Mouse (Mus musculus) forebrain, embryonic 10.5 days (tissue): ENCODE measurements around the gene Kcnc4. TPM values are rescaled to one million over a fixed set of nuclear protein-coding genes. Genes with fewer than 3 reads are reported as not detected.
A peak's percentile ranks its signal among the peaks of the same experiment; 100 is the strongest.

Experiments
- DNase-seq: peaks from one replicate; pipeline ENCODE4 v3.0.0-alpha.2; 2017; ENCODE audit warnings: low spot score; ENCODE audit errors: extremely low spot score
- H3K27ac ChIP-seq: fragments of 300-500 bp; sonication (generic); 2 replicates; pipeline ENCODE4 v1.5.1; 2016; ENCODE audit warnings: mild to moderate bottlenecking
- H3K27me3 ChIP-seq: fragments of 300-500 bp; sonication (generic); 2 replicates; pipeline ENCODE4 v1.6.1; 2016; ENCODE audit warnings: mild to moderate bottlenecking; ENCODE audit not compliant: poor library complexity, severe bottlenecking
- H3K36me3 ChIP-seq: fragments of 300-500 bp; sonication (generic); replicated peaks from 2 replicates; pipeline ENCODE4 v1.6.1; 2016; ENCODE audit warnings: mild to moderate bottlenecking, moderate library complexity
- H3K4me1 ChIP-seq: fragments of 300-500 bp; sonication (generic); 2 replicates; pipeline ENCODE4 v1.6.1; 2016
- H3K4me3 ChIP-seq: fragments of 300-500 bp; sonication (generic); 2 replicates; pipeline ENCODE4 v1.5.1; 2016; ENCODE audit warnings: mild to moderate bottlenecking, moderate library complexity
- H3K9me3 ChIP-seq: fragments of 300-500 bp; sonication (generic); 2 replicates; pipeline ENCODE4 v1.6.1; 2016; ENCODE audit warnings: mild to moderate bottlenecking, moderate library complexity
- WGBS: fragments of 180-500 bp; shearing (Covaris S2); methylation state at CpG from one replicate; pipeline ENCODE4 v1.1.7; 2016; 5-methylcytosine and 5-hydroxymethylcytosine counted together
- polyA plus RNA-seq: library from polyadenylated mRNA; unstranded; fragments of >200 nt; fragmentation: Nextera tagmentation; extraction: Ambion mirVana; gene quantifications from 2 replicates; pipeline ENCODE4 v1.2.1, GENCODE M21; 2016

The Kcnc4 gene
- polyA plus RNA-seq = not detected in 2 replicates

DNA sequence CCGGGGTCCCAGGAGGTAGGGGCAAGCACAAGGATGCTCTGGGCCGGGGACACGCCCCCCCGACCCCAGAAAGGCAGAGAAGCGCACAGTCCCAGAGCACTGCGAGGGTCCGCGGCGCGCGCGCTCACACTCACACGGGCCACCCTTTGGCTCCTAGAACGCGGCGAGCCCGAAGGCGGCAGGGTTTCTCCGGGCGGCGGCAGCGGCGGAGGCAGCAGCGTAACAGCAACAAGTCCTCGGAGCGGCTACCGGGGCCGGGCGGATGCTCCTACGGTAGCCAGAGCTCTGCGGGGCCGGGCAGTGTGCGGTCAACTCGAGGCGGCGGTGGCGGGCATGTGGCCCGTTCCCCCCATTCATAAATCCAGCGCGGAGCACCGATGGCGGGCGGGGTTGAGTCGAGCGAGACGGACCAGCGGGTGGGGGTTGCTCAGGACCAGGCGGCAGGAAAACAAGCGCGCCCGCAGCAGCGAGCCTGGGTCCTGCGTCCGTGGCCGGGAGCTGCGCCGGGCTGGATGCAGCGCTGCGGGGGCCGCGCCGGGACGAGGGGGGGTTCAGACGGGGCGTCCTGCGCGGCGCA lies at the start of gene Kcnc4:
Gene Kcnc4 (minus strand): TSS at position 357 of the 577 bp plus-strand sequence.
- Histone ChIP-seq H3K36me3 (no peaks in the 10 kb centered on the region), H3K9me3 (no peaks in the 10 kb centered on the region), H3K4me1 (peaks cover 32% of the 10 kb centered on the region), H3K27ac (peak within 1 kb of the TSS; percentile 20; the same call in 1 of the 2 replicates), H3K27me3 (peaks cover 96% of the 10 kb centered on the region), H3K4me3 (peak within 1 kb of the TSS; percentile 71)
- under 1% methylated on average over 68 of the region's 68 CpGs for WGBS
- peak; percentile 53 for DNase-seq

DNA sequence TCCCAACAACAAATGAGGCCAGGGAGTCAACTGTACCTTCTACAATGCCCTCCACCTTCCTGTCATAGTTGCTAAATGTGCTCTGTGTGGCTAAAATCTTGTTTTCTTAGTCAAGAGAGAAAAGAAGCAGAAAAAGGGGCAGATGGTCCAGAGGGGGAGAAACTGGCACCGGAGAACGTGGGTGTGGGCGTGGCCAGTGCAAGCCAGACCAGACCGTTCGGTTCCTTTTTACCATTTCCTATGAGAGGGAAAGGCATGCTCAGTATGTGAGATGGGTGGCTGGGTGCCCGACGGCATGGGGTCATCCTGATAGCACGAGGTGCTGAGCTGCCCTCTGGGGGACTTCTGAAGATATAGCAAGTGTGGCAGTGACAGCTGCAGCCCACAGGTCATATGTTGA lies 49.3 kb upstream of the Kcnc4 start:
- H3K36me3 ChIP-seq = no peaks in the 10 kb centered on the region
- WGBS = 86% methylated on average over 8 of the region's 8 CpGs
- peaks cover 5% of the 10 kb centered on the region; the same call in 1 of the 2 replicates for H3K27me3 ChIP-seq
- peaks cover 47% of the 10 kb centered on the region for H3K4me1 ChIP-seq
- no peak for DNase-seq
- no peaks in the 10 kb centered on the region for H3K9me3 ChIP-seq
- H3K4me3 ChIP-seq = no peak overlapping the region
- no peak overlapping the region for H3K27ac ChIP-seq

DNA sequence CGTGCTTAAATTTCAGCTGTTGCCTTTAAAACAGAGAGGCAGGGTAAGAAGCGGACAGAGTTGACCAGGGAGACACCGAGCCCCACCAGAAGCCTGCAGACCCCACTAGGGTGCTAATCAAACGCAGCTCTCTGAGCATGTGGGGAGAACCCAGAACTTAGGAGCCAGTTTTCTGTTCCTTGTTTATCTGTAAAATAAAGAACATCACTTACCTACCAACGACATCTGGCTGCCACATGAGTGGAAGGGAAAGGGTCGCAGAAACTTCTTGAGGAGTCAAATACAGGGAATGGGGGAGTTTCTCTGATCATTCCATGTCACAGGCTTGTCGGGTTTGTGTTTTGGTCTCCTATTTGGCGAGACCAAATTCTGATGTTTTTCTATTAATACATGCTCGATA lies 48.6 kb upstream of the Kcnc4 start:
- H3K9me3 ChIP-seq = no peaks in the 10 kb centered on the region
- peaks cover 45% of the 10 kb centered on the region for H3K4me1 ChIP-seq
- H3K27ac ChIP-seq = no peak overlapping the region
- H3K36me3 ChIP-seq = no peaks in the 10 kb centered on the region
- no peak for DNase-seq
- H3K27me3 ChIP-seq = no peaks in the 10 kb centered on the region
- WGBS = 73% methylated on average over 9 of the region's 9 CpGs
- H3K4me3 ChIP-seq = no peak overlapping the region

DNA sequence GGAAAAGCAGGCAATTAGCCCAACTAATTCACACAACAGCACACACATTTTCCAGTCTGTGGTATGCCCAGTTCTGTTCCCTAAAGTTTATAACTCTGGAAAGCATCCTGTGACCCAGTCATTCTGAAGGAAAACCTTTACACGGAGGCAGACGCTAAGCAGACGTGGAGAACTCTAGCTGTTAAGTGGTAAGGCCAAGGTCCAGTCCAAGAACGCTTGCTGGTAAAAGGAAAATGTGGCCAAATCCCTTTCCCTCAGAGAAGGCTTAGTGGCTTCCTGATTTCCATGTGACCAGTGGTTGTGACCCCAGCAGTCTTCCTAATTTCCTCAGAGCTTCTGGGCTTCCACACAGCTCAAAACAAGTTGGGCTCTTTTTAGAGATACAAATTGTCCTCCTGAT lies 47.2 kb upstream of the Kcnc4 start:
- H3K27me3 ChIP-seq = no peaks in the 10 kb centered on the region
- H3K27ac ChIP-seq = peak overlapping the region; percentile 84
- WGBS = 64% methylated on average over 4 of the region's 4 CpGs
- H3K4me1 ChIP-seq = peaks cover 55% of the 10 kb centered on the region
- H3K36me3 ChIP-seq = no peaks in the 10 kb centered on the region
- H3K9me3 ChIP-seq = no peaks in the 10 kb centered on the region
- DNase-seq = no peak
- H3K4me3 ChIP-seq = no peak overlapping the region

DNA sequence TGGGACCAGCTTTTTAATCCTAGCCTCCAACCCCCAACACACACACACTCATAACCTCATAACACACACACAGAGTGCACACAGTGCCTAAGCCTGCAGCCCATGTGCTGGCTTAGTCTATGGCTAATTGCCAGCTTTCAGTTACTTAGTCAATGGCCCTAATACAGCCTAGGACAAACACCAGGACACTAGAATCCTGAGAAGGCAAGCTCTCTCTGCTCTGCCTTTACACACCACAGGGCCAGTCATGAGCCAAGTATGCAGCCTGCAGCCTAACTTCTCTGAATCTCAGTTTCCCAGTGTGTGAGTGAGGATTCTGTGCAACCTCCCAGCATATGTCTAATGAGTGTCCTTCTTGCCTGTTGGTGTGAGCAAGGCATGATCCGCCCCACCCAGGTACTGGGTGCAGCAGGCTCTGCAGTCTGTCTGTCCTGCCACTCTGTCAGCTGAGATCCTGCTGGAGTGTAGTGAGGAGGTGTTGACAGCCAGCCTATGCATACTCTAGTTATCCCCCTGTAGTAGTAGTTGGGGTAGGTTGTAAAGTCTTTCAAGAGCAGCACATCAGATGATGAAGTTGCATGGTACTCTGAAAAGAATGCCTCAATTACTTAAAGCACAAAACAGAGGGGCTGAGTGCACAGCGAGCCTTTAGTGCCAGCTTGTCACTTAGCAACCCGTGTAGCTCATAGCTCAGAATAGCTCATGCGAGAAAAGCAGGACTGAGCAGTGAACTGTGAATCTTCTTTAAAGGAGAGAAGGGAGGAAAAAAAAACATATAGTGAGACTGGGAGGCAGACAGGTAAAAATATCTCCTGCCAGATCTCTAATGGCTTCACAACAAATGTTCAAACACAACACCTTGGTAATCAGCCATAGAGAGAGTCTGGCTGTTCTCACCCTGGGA lies 46.4 kb upstream of the Kcnc4 start:
- peaks cover under 1% of the 10 kb centered on the region for H3K36me3 ChIP-seq
- 39% methylated on average over 4 of the region's 4 CpGs for WGBS
- H3K27ac ChIP-seq = peak overlapping the region; percentile 84
- no peaks in the 10 kb centered on the region for H3K27me3 ChIP-seq
- H3K9me3 ChIP-seq = peaks cover 2% of the 10 kb centered on the region
- peak overlapping the region; percentile 21; the same call in 1 of the 2 replicates for H3K4me3 ChIP-seq
- peaks cover 56% of the 10 kb centered on the region for H3K4me1 ChIP-seq
- DNase-seq = peak; percentile 26

DNA sequence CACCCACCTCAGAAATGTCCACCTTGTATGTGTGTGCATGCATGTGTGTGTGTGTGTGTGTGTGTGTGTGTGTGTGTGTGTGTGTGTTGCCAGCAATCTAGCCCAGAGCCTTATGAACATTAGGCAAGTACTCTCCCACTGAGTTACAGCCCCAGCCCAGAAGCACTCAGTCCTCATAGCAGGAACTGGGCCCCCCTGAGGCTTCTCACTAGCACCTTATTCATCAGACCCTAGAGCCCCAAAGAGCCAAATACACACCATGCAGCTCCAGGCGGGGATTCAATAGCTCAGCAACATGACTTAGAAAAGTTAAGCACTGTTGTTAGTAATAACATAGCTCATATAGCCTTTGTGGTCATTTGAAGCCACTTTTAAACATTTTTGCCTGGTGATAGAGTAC lies 45.2 kb upstream of the Kcnc4 start:
- WGBS = 71% methylated on average over 1 of the region's 1 CpGs

DNA sequence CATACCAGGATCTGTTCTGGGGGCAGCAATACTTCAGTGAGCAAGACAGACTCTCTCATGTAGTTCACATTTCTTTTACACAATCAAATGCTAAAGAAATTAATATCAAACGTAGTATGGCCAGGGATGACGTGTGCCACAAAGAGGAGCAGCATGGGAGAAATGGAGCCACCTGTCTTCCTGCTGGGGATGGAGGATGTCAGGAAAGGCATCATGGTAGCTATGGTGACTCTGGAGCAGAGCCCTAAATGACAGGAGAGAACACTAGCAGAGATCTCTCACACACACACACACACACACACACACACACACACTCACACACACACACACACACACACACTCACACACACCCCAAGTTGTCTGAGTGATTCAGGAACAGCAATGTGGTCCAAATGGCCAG lies 44.4 kb upstream of the Kcnc4 start:
- 88% methylated on average over 2 of the region's 2 CpGs for WGBS
- no peak overlapping the region for H3K4me3 ChIP-seq
- H3K4me1 ChIP-seq = peaks cover 42% of the 10 kb centered on the region
- DNase-seq = no peak
- peaks cover 19% of the 10 kb centered on the region for H3K36me3 ChIP-seq
- no peaks in the 10 kb centered on the region for H3K27me3 ChIP-seq
- H3K9me3 ChIP-seq = peaks cover 12% of the 10 kb centered on the region
- H3K27ac ChIP-seq = no peak overlapping the region

More for the DNA sequence above, 45.2 kb upstream of the Kcnc4 start:
- peaks cover 12% of the 10 kb centered on the region for H3K36me3 ChIP-seq
- peaks cover 12% of the 10 kb centered on the region for H3K9me3 ChIP-seq
- peaks cover 45% of the 10 kb centered on the region for H3K4me1 ChIP-seq
- peak overlapping the region; percentile 84; the same call in 1 of the 2 replicates for H3K27ac ChIP-seq
- no peak overlapping the region for H3K4me3 ChIP-seq
- no peak for DNase-seq
- no peaks in the 10 kb centered on the region for H3K27me3 ChIP-seq

DNA sequence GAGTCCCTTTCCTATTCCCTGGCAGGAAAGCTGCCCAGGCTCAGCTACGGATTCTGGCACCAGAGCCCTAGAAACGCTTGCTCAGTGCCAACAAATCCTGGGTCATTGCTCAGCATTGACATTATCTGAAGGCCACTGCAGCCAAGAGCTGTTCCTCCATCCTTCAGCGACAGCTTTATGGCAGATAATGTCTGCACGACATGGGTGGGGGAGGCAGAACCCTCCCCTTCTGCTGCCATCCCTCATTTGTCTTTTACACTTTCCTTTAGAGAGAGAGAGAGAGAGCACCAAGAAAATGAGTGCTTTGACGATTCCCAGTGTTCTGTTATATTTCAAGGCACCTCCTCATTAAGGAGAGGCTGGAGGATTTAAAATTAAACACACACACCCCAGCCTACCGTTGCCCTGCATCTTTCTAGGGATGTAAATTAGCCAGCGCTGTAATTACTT lies 42.4 kb upstream of the Kcnc4 start:
- no peaks in the 10 kb centered on the region for H3K27me3 ChIP-seq
- 82% methylated on average over 7 of the region's 7 CpGs for WGBS
- H3K36me3 ChIP-seq = peaks cover 19% of the 10 kb centered on the region
- H3K4me3 ChIP-seq = no peak overlapping the region
- H3K9me3 ChIP-seq = peaks cover 12% of the 10 kb centered on the region
- DNase-seq = no peak
- H3K4me1 ChIP-seq = peaks cover 40% of the 10 kb centered on the region
- no peak overlapping the region; the same call in 1 of the 2 replicates for H3K27ac ChIP-seq

DNA sequence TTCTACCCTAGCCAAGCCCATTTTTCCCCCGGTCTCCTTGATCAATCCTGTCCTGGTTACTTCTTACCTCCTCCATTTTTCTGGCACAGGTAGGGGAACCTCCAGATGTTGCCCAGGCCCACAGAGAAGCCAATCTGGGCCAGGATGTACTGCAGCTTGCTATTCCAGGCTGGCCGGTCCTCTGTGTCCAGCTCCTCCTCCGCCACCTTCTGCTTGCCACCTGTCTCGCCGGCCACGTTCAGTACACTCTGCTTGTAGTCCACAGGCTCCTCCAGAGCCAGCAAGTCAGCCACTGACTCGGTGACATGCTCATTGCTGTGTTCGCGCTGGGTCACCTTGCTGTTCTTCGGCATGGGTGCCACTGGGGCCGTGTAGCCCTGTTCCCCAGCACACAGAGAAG lies 40.9 kb upstream of the Kcnc4 start:
- H3K9me3 ChIP-seq = peaks cover 12% of the 10 kb centered on the region
- no peaks in the 10 kb centered on the region for H3K27me3 ChIP-seq
- no peak overlapping the region for H3K4me3 ChIP-seq
- H3K27ac ChIP-seq = no peak overlapping the region
- peaks cover 19% of the 10 kb centered on the region for H3K36me3 ChIP-seq
- 96% methylated on average over 11 of the region's 11 CpGs for WGBS
- DNase-seq = no peak
- H3K4me1 ChIP-seq = peaks cover 34% of the 10 kb centered on the region

DNA sequence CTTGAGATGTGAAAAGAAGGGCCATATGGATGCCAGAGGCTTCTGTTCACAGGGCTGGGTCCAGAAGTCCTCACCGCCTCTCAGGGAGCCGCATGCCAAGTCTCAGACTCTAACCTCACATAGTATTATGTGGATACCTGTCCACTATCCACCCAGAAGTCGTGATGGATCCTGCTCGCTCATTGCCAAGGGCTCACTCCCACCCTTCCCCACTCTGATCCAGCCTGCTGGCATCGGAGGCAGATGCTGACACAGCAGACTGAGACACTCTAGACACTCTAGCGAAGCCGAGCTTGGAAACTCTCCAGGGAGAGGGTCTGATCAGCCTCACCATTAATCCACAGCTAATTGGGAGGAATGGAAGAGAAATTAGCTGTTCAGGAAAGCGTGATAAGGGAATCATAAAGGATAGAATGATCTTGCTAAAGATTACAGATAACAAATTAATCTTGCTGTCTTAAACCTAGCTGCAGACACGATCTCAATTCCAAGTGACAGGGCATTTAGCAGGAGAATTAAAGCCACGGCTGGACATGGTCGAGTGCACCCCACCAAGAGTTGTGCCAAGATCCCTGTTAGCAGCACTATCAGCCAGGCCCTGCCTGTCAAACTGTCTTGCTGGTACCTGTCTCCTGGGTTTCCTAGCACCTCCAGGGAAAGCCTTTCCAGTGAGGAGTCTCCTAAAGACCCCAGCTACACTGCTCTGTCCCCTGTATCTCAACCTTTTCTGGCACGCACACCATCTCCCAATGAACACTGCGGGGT lies 36.9 kb upstream of the Kcnc4 start:
- no peak for DNase-seq
- peaks cover 9% of the 10 kb centered on the region; the same call in 1 of the 2 replicates for H3K4me1 ChIP-seq
- H3K4me3 ChIP-seq = no peak overlapping the region
- no peaks in the 10 kb centered on the region for H3K27me3 ChIP-seq
- whole genome bisulfite sequencing = 78% methylated on average over 13 of the region's 13 CpGs
- H3K36me3 ChIP-seq = peaks cover 19% of the 10 kb centered on the region
- H3K9me3 ChIP-seq = peaks cover 12% of the 10 kb centered on the region
- no peak overlapping the region for H3K27ac ChIP-seq

DNA sequence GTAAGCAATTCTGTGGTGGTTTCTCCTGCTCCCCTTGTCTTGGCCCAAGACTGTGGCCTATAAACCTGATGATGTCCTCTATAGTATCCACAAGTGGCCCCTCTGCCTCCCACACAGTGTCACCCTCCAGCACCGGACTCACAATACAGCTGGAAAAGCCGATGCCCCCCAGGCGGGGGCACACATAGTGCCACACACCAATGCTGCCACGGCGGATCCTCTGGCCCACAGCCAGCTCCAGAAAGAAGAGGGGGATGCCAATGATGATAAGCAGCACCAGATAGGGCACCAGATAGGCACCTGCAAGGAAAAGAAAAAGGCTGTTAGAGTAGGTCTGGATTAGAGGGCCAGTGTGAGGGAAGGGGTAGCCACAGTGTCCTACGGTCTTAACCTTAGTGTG lies 36.2 kb upstream of the Kcnc4 start:
- H3K4me3 ChIP-seq = no peak overlapping the region
- H3K9me3 ChIP-seq = peaks cover 8% of the 10 kb centered on the region
- H3K27ac ChIP-seq = no peak overlapping the region
- no peak for DNase-seq
- peaks cover 9% of the 10 kb centered on the region; the same call in 1 of the 2 replicates for H3K4me1 ChIP-seq
- WGBS = 94% methylated on average over 6 of the region's 6 CpGs
- peaks cover 17% of the 10 kb centered on the region for H3K36me3 ChIP-seq
- H3K27me3 ChIP-seq = no peaks in the 10 kb centered on the region

DNA sequence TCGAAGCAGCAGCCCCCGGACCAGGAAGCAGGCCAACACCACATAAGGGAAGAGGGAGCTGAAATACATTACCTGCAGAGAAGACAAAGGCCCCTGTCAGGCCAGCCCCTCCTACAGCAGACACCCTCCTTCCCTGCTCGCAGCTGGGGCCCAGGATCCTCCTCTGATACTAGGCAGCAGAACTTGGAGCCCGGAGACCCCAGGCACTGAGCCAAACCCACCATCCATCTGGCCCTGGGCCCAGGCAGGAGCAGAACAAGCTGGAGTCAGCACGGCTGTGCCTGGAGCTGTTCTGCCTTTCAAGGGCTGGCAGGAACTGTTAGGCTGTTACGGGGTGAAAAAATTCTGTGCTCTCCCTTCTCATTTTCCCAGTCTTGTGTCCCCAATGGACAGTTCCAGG lies 32.1 kb upstream of the Kcnc4 start:
- no peak overlapping the region; the same call in 1 of the 2 replicates for H3K27ac ChIP-seq
- H3K4me3 ChIP-seq = no peak overlapping the region
- no peak for DNase-seq
- 74% methylated on average over 6 of the region's 6 CpGs for WGBS
- no peaks in the 10 kb centered on the region for H3K9me3 ChIP-seq
- H3K4me1 ChIP-seq = peaks cover 5% of the 10 kb centered on the region; the same call in 1 of the 2 replicates
- H3K36me3 ChIP-seq = no peaks in the 10 kb centered on the region
- no peaks in the 10 kb centered on the region for H3K27me3 ChIP-seq
